Mouse (Mus musculus) left cerebral cortex, adult 8-10 months (tissue): ENCODE data around the gene Magi1. TPM values are rescaled to one million over a fixed set of nuclear protein-coding genes. Genes with fewer than 3 reads are reported as not detected.

ENCODE experiments used
- DNase-seq, 2 experiments: peaks; one replicate each; pipeline ENCODE4 v3.0.0; 2022; ENCODE audit warnings: low spot score in 2 of 2
- total RNA-seq, 4 experiments: library from RNA; stranded (reverse); gene quantifications; 2 replicates each; pipeline ENCODE4 v1.2.4; 2022

The Magi1 gene
- total RNA-seq, 4 experiments from 2014 or later, result 69.1 to 81.7 (median 71.1) TPM

GRCm38 (mm10) chr6:94203642-94204145 is 80.0 kb downstream of the Magi1 start:
- no peak for DNase-seq

GRCm38 (mm10) chr6:94201940-94202339 is 81.8 kb downstream of the Magi1 start:
- no peak for DNase-seq

GRCm38 (mm10) chr6:94200910-94201309 is 82.8 kb downstream of the Magi1 start:
- DNase-seq, result no peak

GRCm38 (mm10) chr6:94199696-94200095 is 84.0 kb downstream of the Magi1 start:
- DNase-seq, result no peak

GRCm38 (mm10) chr6:94197831-94198230 is 85.9 kb downstream of the Magi1 start:
- no peak for DNase-seq

GRCm38 (mm10) chr6:94195303-94195911 is 88.3 kb downstream of the Magi1 start:
- no peak for DNase-seq

- no peak for DNase-seq
Observed at GRCm38 (mm10) chr6:94190830-94191229, 92.9 kb downstream of the Magi1 start.

- no peak for DNase-seq
Observed at GRCm38 (mm10) chr6:94189379-94189778, 94.3 kb downstream of the Magi1 start.

- no peak for DNase-seq
Observed at GRCm38 (mm10) chr6:94186628-94187319, 96.9 kb downstream of the Magi1 start.

GRCm38 (mm10) chr6:94184268-94184667 is 99.4 kb downstream of the Magi1 start:
- no peak for DNase-seq

GRCm38 (mm10) chr6:94183354-94183851 is 100.3 kb downstream of the Magi1 start:
- no peak for DNase-seq

- DNase-seq, result no peak
Observed at GRCm38 (mm10) chr6:94181673-94182255, 102.0 kb downstream of the Magi1 start.

- DNase-seq, result no peak
Observed at GRCm38 (mm10) chr6:94180331-94181150, 103.2 kb downstream of the Magi1 start.

GRCm38 (mm10) chr6:94177559-94177958 is 106.2 kb downstream of the Magi1 start:
- no peak for DNase-seq

GRCm38 (mm10) chr6:94176705-94177104 is 107.0 kb downstream of the Magi1 start:
- no peak for DNase-seq

GRCm38 (mm10) chr6:94171250-94171649 is 112.5 kb downstream of the Magi1 start:
- no peak for DNase-seq

- DNase-seq, result no peak
Observed at GRCm38 (mm10) chr6:94169581-94170194, 114.0 kb downstream of the Magi1 start.

GRCm38 (mm10) chr6:94165951-94166350 is 117.8 kb downstream of the Magi1 start:
- DNase-seq, result no peak

- DNase-seq, result no peak
Observed at GRCm38 (mm10) chr6:94164753-94165536, 118.8 kb downstream of the Magi1 start.

- no peak for DNase-seq
Observed at GRCm38 (mm10) chr6:94163325-94163995, 120.3 kb downstream of the Magi1 start.
